Mouse (Mus musculus): ENCODE data around the gene Cdh4.

DNA sequence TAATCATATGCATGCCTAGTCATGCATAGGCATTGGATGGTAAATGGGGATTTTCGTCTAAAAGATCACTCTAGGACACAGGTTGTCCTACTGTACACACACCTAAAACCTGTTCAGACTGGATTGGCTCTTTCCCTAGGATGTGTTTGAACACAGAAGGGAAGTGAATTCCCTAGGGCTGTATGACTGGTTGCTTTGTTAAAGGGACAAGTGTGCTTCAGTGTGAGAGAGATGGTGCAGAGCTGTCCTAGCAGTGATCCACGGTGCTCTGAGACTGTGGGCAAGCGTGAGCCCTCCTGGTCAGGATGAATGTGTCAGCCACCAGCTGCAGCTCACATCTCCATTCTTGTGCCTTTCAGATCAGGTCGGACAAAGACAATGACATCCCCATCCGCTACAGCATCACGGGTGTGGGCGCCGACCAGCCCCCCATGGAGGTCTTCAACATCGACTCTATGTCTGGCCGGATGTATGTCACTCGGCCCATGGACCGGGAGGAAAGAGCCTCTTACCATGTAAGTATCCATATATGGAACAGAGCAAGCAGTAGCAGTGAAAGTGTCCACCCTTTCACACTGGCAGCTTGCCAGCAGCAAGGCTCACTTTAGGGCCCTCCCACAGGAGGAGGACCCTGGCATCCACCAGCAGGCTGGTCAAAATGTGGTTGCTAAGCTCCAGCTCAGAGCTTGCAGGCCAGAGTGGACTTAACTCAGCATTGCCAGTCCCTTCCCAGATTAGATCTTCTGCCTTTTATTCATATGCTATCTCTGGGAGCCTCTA lies 400.6 kb downstream of the Cdh4 start:
- TF ChIP-seq CTCF (IDR thresholded peaks at IDR 0.05; ENCODE audit: low read depth) = no peak
- TF ChIP-seq EP300 (IDR thresholded peaks at IDR 0.05; ENCODE audit: low read depth) = no peak
